Mouse (Mus musculus): ENCODE results near the gene Pdik1l. TPM values are rescaled to one million over a fixed set of nuclear protein-coding genes. Genes with fewer than 3 reads are reported as not detected.
A peak's percentile ranks its signal among the peaks of the same experiment; 100 is the strongest.

The Pdik1l gene
- total RNA-seq, 2 experiments from 2014 or later = 21.2 to 39.0 TPM

DNA sequence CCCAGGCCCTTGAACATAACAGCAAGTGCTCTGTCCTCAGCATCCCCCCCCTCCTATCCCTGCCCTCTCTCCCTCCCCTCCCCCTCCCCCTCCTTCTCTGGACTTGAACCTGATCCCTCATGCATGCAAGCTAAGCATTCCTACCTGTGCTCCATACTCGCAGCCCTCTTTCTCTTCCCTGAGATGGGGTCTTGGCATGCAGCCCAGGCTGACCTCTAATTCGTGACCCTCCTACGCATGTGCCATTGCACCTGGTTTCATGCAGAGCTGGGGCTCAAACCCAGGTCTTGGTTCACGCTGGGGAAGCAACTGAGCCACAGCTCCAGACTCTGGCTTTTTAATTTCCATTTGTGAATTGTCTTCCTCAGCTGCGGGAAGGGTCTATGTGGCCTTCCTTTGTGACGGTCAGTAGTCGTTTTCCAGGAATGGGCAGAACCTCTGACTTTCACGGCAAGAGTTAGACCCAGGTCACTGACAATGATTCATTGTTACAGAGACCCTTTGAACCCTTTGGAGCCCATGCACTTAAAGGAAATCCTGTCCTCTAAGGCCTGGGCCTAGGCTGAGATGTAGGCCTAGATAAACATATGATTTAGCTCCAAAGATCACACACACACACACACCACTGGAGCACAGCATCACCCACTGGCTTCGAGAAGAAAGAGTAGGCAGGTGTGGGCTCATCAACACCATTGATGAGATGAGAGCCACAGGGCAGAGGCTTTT lies 21.7 kb downstream of the Pdik1l start:
- ATAC-seq (ENCODE audit: poor library complexity, severe bottlenecking) = no peak

DNA sequence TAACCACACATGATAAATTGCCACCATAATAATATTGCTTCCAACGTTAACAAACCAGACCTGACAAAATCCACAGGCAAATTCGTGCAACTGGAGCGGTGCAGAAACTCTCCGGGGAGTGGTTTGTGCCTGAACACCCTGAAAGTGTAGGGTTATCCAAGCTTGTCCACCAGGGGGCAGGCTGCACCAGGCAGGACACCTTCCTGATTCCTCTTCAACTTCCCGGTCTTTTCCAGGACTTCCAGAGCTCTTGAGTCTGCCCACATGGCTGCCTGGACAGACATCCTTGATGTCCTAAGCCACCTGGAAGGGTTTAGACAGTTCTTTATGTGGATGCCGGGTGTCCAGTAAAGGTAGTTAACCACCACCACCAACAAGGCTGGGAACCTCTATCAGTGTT lies 24.5 kb downstream of the Pdik1l start:
- peak; percentile 51; the same call in 1 of the 2 replicates for ATAC-seq (ENCODE audit: poor library complexity, severe bottlenecking)

DNA sequence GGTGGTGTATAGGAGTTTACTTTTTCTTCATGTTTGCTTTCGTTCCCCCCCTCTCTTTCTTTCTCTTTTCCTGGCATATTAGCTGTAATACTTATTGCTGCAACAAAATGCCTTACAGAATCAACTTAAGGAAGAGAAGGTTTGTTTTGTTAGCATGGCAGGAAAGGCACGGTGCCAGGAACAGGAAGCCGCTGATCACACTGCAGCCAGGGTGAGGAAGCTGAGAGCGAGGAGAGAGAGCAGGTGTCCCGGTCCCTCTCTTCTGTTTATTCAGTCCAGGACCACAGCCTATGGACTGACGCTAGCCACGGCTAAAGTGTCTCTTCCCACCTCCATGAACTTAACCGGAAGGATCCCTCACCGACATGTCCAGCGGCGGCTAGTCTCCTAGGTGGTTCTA lies 29.3 kb downstream of the Pdik1l start:
- ATAC-seq (ENCODE audit: poor library complexity, severe bottlenecking) = no peak

DNA sequence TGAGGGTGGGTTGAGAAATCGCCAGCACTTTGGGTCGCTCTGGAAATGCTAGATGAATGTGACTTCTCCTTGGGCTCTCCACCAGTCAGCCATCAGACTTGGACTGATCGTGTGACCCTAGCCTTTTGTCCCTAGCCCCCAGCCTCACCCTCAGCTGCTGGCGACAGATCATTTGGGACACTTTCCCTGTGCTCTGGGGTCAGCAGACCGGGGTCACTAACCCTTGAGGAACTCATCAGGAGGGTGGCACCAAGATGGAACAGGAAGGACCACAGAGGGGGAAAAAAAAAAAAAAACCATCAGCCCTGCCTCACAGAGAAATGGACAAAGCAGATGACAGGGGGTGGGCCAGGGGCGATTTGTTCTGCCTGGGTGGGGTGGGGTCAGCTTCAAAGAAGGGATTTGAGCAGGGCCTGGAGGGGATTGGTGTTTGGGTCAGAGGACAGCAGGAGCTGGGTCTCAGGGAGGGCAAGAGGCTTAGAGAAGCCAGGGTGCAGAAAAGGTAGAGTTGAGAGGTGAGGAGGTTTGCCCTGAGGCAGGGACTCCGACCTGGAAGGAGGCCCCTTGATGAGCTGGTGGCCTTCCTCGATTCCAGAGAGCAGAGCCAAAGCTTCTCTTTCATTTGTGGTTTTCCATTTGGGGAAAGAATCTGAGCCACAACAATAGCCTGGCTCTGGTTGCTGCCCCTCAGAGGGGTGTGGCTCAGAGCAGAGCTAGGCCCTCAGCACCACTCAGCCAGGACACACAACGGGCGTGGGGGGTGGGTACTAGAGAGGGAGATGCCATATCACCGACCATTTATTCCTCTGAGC lies 30.3 kb downstream of the Pdik1l start:
- no peak for ATAC-seq (ENCODE audit: poor library complexity, severe bottlenecking)

DNA sequence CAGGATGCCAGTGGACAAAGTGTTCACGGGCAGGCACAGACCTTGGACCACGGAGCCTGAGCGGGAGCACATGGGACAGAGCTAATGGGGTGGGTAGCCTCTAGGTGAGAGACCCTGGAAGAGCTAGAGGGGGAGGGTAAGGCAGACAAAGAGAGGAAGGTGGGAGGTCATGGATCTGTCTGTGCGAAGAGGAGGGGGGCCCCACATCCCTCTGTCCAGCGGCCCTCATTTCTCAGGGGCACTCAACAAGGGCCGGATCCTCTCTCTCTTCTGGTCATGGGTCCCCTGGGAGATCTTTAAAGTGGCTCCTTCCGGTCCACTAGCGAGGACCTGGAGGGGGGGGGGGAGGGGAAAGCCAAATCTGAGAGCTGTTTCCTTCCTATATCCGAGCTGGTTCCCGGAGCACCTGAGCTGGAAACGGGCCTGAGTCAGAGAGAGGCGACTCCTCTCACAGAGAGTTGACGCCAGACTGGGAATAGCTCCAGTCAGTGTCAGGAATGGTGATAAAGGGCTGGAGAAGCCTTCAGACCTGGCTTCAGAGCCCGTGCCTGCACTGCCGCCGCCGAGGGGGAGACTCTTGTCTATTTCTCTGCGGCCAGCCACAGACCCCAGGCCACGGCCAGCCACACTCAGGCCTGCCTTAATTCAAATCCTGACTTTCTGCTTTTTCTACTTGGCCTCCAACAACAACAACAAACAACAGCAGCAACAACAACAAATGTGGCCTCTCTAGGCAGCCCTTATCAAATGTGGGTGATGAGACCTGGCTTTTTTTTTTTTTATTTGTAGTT lies 31.1 kb downstream of the Pdik1l start:
- ATAC-seq (ENCODE audit: poor library complexity, severe bottlenecking) = no peak

- no peak for ATAC-seq (ENCODE audit: poor library complexity, severe bottlenecking)
These were observed 31.8 kb downstream of the Pdik1l start for GRCm38 (mm10) chr4:134255854-134256253.

DNA sequence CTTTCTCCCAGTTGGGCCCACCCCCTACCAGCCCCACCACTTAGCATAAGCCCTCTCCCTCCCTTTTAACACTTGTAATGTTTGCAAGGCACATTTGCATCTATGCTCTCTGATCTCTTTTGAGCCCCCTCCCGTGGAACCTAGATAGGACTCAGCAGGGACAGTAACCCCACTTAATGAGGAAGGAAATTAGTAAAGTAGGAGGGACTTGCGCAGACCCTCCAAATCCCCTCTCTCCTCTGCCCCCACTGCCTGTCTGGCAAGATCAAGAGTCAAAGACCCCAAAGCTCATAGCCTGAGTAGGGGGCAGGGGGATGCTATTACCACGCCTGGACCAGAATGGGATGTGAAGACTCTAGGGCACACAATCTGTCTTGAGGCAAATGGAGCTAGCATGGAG lies 32.9 kb downstream of the Pdik1l start:
- no peak for ATAC-seq (ENCODE audit: poor library complexity, severe bottlenecking)

DNA sequence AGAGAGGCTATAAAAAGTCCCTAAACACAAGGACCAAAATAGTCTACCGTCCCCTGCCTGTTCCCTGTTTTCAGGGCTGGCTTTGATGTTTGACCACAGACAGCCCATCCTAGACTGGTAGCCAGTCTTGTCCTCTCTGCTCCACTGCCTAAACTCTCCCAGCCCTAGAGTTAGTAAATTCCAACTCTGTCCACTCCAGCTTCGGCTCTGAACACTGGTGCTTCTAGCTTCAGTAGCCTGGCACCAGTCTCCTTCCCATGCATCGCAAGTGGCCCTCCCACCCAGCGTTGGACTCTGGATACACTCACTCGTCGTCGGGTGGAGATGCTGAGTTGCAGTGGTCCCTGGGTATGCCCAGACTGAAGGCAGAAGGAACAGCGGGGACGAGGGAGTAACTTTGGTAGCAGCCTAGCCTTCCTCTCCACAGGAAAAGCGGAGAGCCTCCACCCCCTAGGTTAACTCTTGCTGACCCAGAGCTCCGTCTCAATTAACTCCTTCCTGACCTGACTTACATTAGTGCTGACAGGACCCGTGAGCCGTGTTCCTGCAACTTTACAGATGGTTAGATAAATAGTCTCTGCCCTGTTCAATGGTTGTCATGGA lies 33.9 kb downstream of the Pdik1l start, which contains the start of gene Grrp1:
Gene Grrp1, minus strand, starts transcription at position 385 of the 603 bp plus-strand sequence.
- no peak for ATAC-seq (ENCODE audit: poor library complexity, severe bottlenecking)

GRCm38 (mm10) chr4:134252911-134253721 lies 34.6 kb downstream of the Pdik1l start:
- ATAC-seq (ENCODE audit: poor library complexity, severe bottlenecking) = no peak

DNA sequence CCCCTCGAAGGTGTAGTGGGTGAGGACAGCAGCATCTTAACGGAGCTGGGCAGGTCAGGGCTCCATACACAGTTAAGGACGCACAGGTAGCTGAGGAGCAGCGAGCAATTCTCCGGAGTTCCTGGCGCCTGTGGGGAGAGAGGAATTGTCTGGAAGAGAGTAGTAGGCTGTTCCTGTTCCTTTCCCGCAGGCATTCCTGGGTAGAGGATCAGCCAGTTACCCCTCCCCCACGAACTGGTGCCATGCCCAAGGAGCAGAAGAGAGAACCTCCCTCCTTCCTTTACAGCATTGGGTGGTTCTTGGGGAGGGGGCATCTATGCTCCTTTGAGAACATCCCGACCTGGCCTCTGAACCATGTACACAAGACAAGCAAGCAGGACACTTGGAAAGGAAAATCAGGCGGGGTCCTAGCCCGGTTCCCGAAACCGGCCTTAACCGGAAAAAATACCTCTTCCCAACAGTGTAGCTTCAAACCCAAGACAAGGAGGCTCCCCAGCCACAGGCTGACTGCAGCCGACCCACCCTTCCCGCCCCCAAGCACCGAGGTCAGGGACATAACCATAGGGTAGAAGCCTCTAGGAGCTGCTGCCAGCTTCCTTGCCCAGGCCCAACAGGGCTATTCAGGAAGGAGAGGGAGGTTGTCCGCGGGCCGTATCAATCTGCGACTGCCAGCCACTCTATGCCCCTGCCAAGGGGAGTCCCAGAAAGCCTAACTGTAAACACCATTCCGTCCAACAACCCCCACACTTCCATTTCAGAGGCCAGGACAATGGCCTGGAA lies 35.4 kb downstream of the Pdik1l start:
- ATAC-seq (ENCODE audit: poor library complexity, severe bottlenecking) = no peak

- no peak for ATAC-seq (ENCODE audit: poor library complexity, severe bottlenecking)
These were observed 36.2 kb downstream of the Pdik1l start for GRCm38 (mm10) chr4:134251241-134252130.

- no peak for ATAC-seq (ENCODE audit: poor library complexity, severe bottlenecking)
These were observed 36.8 kb downstream of the Pdik1l start for GRCm38 (mm10) chr4:134250930-134251240.

DNA sequence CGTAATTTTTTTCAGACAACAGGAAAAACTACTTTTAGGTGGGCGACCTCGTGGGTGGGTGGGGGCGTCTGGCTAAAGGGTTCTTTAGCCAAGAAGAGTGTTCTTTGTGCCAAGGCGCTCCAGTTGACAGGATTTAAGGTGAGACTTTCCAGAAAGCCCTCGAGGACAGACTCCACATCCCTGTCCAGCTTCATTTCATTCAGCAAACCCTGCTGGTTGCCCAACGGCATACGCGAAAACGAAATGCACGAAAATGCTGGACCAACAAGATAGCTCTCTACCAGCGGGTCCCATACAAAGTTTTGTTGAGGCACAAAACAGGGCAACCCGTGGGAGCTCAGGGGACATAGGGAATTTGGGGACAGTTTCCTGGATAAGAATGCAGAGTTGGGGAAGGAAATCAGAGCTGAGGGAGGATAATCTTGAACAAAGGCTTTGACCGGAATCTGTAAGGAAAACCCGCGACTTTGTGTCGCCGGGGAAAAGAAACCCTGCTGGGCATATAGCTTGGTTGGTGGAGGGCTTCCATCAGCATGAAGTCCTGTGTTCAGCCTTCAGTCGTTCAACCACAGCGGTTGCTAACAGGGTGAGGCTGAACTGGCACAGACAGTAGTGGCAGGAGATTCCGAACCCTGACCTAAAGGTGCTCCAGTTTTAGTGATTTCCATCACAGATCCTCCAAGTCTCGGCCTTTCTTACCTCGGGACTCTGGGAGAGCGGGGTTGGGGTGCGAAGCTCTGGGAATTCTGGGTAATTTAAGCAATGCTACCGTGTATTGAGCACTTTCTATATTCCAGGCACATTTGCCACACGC lies 37.4 kb downstream of the Pdik1l start:
- no peak for ATAC-seq (ENCODE audit: poor library complexity, severe bottlenecking)

- peak; percentile 74 for ATAC-seq (ENCODE audit: poor library complexity, severe bottlenecking)
These were observed 38.0 kb downstream of the Pdik1l start for GRCm38 (mm10) chr4:134249651-134250050.

- no peak for ATAC-seq (ENCODE audit: poor library complexity, severe bottlenecking)
These were observed 40.9 kb downstream of the Pdik1l start, which contains the start of gene Gm30191 for GRCm38 (mm10) chr4:134246719-134247258. Gm30191 (plus strand) TSS chr4:134246935.

- ATAC-seq (ENCODE audit: poor library complexity, severe bottlenecking) = no peak
These were observed 41.4 kb downstream of the Pdik1l start for GRCm38 (mm10) chr4:134246256-134246655.

DNA sequence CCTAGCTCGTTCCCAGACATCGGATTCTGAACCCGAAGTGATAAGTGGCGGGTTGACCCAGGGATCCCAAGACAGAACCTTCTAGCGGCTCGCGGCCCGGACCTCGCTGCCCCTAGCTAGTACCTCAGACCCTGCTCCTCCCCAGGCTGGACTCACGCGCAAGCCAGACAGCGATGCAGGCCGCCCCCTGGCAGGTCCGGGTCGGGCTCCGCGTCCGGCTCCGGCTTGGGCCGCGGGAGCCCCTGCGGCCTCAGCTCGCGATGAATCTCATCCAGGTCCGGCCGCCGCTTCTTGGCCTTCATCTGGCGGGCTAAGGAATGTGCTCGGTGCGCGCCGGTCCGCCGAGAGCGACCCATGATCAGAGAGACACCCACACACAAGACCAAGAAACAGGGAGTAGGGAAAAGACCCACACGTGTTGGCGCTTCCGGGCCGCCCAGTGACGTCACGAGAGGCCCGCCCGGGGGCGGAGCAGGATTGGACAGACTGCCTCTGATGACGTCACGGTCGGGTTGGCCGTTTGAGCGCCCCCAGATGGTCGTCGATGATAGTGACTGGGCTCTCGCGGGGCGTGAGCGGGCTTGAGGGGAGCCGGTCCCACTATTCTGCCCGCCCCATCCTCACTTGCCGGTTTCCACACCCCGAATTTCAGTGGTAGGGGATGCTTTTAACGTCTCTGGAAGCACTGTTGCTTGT lies 42.4 kb downstream of the Pdik1l start, which contains the start of gene Zfp593:
Gene Zfp593, minus strand, starts transcription at position 445 of the 696 bp plus-strand sequence.
- peak; percentile 90 for ATAC-seq (ENCODE audit: poor library complexity, severe bottlenecking)

All from megakaryocyte, adult 5-6 weeks (primary cell).